Mouse (Mus musculus) limb, embryonic 13.5 days (tissue): ENCODE data around the gene Stc2. TPM values are rescaled to one million over a fixed set of nuclear protein-coding genes. Genes with fewer than 3 reads are reported as not detected.

ENCODE experiments used
- ATAC-seq: fragments of 200-750 bp; cut with Nextera tagmentation; 2 replicates; pipeline ENCODE4 v1.8.0; 2017; ENCODE audit warnings: low read depth, moderate number of reproducible peaks, moderate TSS enrichment; ENCODE audit not compliant: low FRiP score
- H3K27ac ChIP-seq: fragments of 300-500 bp; sonication (generic); 2 replicates; pipeline ENCODE4 v1.5.1; 2015; ENCODE audit warnings: inconsistent platforms, mild to moderate bottlenecking, moderate library complexity
- H3K27me3 ChIP-seq: fragments of 300-500 bp; sonication (generic); 2 replicates; pipeline ENCODE4 v1.6.1; 2015; ENCODE audit warnings: mild to moderate bottlenecking, inconsistent platforms
- H3K36me3 ChIP-seq: fragments of 300-500 bp; sonication (generic); 2 replicates; pipeline ENCODE4 v1.6.1; 2015; ENCODE audit warnings: inconsistent platforms, mild to moderate bottlenecking, moderate library complexity
- H3K4me1 ChIP-seq: fragments of 300-500 bp; sonication (generic); 2 replicates; pipeline ENCODE4 v1.6.1; 2015; ENCODE audit warnings: inconsistent platforms
- H3K4me2 ChIP-seq: fragments of 300-500 bp; sonication (generic); replicated peaks from 2 replicates; pipeline ENCODE4 v1.6.1; 2015; ENCODE audit warnings: inconsistent platforms, mild to moderate bottlenecking, moderate library complexity
- H3K4me3 ChIP-seq: fragments of 300-500 bp; sonication (generic); 2 replicates; pipeline ENCODE4 v1.5.1; 2015; ENCODE audit warnings: moderate library complexity, mild to moderate bottlenecking, inconsistent platforms
- H3K9ac ChIP-seq: fragments of 300-500 bp; sonication (generic); 2 replicates; pipeline ENCODE4 v1.6.1; 2015; ENCODE audit warnings: mild to moderate bottlenecking, inconsistent platforms
- H3K9me3 ChIP-seq: fragments of 300-500 bp; sonication (generic); 2 replicates; pipeline ENCODE4 v1.6.1; 2016; ENCODE audit warnings: inconsistent platforms
- WGBS: fragments of 180-500 bp; shearing (Covaris S2); methylation state at CpG from one replicate; pipeline ENCODE4 v1.1.7; 2015; 5-methylcytosine and 5-hydroxymethylcytosine counted together
- polyA plus RNA-seq: library from polyadenylated mRNA; unstranded; fragments of >200 nt; fragmentation: Nextera tagmentation; extraction: Ambion mirVana; gene quantifications from 2 replicates; pipeline ENCODE4 v1.2.1, GENCODE M21; 2015

Stc2 gene
- polyA plus RNA-seq: 2.2 and 2.5 TPM in 2 replicates

GRCm38 (mm10) chr11:31369648-31370286, at the start of gene Stc2:
Gene Stc2 (minus strand): TSS chr11:31370074.
- Histone ChIP-seq H3K4me3 (peak within 1 kb of the TSS; percentile 57), H3K36me3 (no peaks in the 10 kb centered on the region), H3K9me3 (no peaks in the 10 kb centered on the region; the same call in 1 of the 2 replicates), H3K9ac (peak within 1 kb of the TSS; percentile 61), H3K27me3 (peaks cover 81% of the 10 kb centered on the region), H3K27ac (no peak within 1 kb of the TSS), H3K4me2 (peak within 1 kb of the TSS; percentile 99), H3K4me1 (peaks cover 30% of the 10 kb centered on the region)
- WGBS: under 1% methylated on average over 51 of the region's 51 CpGs
- peak; percentile 86 for ATAC-seq

- H3K4me2 ChIP-seq: no peak overlapping the region
- H3K27me3 ChIP-seq: no peaks in the 10 kb centered on the region
- H3K9ac ChIP-seq: no peak overlapping the region
- no peak overlapping the region for H3K27ac ChIP-seq
- WGBS: 68% methylated on average over 5 of the region's 5 CpGs
- no peaks in the 10 kb centered on the region for H3K36me3 ChIP-seq
- no peak for ATAC-seq
- no peaks in the 10 kb centered on the region for H3K4me1 ChIP-seq
- H3K4me3 ChIP-seq: no peak overlapping the region
- H3K9me3 ChIP-seq: no peaks in the 10 kb centered on the region
Measured at GRCm38 (mm10) chr11:31417071-31417470, 47.2 kb upstream of the Stc2 start.

- no peak overlapping the region for H3K4me3 ChIP-seq
- H3K27me3 ChIP-seq: no peaks in the 10 kb centered on the region
- no peaks in the 10 kb centered on the region for H3K4me1 ChIP-seq
- no peak overlapping the region for H3K4me2 ChIP-seq
- no peak overlapping the region for H3K27ac ChIP-seq
- H3K36me3 ChIP-seq: no peaks in the 10 kb centered on the region
- 73% methylated on average over 3 of the region's 3 CpGs for WGBS
- no peaks in the 10 kb centered on the region for H3K9me3 ChIP-seq
- no peak for ATAC-seq
- no peak overlapping the region for H3K9ac ChIP-seq
Measured at GRCm38 (mm10) chr11:31412376-31412775, 42.5 kb upstream of the Stc2 start.

GRCm38 (mm10) chr11:31406736-31407135, 36.9 kb upstream of the Stc2 start:
- H3K36me3 ChIP-seq: no peaks in the 10 kb centered on the region
- no peak; the same call in 1 of the 2 replicates for ATAC-seq
- no peak overlapping the region for H3K4me3 ChIP-seq
- no peak overlapping the region for H3K27ac ChIP-seq
- no peaks in the 10 kb centered on the region for H3K27me3 ChIP-seq
- H3K9ac ChIP-seq: no peak overlapping the region
- H3K4me2 ChIP-seq: no peak overlapping the region
- no peaks in the 10 kb centered on the region for H3K4me1 ChIP-seq
- WGBS: 83% methylated on average over 1 of the region's 1 CpGs
- no peaks in the 10 kb centered on the region for H3K9me3 ChIP-seq

GRCm38 (mm10) chr11:31403080-31403479, 33.2 kb upstream of the Stc2 start:
- no peak overlapping the region for H3K9ac ChIP-seq
- no peaks in the 10 kb centered on the region for H3K36me3 ChIP-seq
- H3K4me3 ChIP-seq: no peak overlapping the region
- no peaks in the 10 kb centered on the region for H3K9me3 ChIP-seq
- H3K27ac ChIP-seq: no peak overlapping the region
- no peaks in the 10 kb centered on the region for H3K4me1 ChIP-seq
- no peak for ATAC-seq
- H3K4me2 ChIP-seq: no peak overlapping the region
- H3K27me3 ChIP-seq: no peaks in the 10 kb centered on the region
- 92% methylated on average over 1 of the region's 1 CpGs for WGBS

- H3K9ac ChIP-seq: no peak overlapping the region
- no peak for ATAC-seq
- no peaks in the 10 kb centered on the region for H3K27me3 ChIP-seq
- no peaks in the 10 kb centered on the region for H3K36me3 ChIP-seq
- H3K9me3 ChIP-seq: no peaks in the 10 kb centered on the region
- no peak overlapping the region for H3K4me3 ChIP-seq
- no peak overlapping the region for H3K4me2 ChIP-seq
- H3K27ac ChIP-seq: no peak overlapping the region
- WGBS: 56% methylated on average over 2 of the region's 2 CpGs
- 0 out of 2 replicates have a peak, but pooled peaks cover 2% of the 10 kb centered on the region for H3K4me1 ChIP-seq
Measured at GRCm38 (mm10) chr11:31398604-31399003, 28.7 kb upstream of the Stc2 start.

- no peak for ATAC-seq
- H3K4me1 ChIP-seq: 0 out of 2 replicates have a peak, but pooled peaks cover 2% of the 10 kb centered on the region
- H3K4me2 ChIP-seq: no peak overlapping the region
- no peak overlapping the region for H3K27ac ChIP-seq
- H3K9ac ChIP-seq: no peak overlapping the region
- 51% methylated on average over 6 of the region's 6 CpGs for WGBS
- H3K9me3 ChIP-seq: no peaks in the 10 kb centered on the region
- no peak overlapping the region for H3K4me3 ChIP-seq
- no peaks in the 10 kb centered on the region for H3K36me3 ChIP-seq
- no peaks in the 10 kb centered on the region for H3K27me3 ChIP-seq
Measured at GRCm38 (mm10) chr11:31396638-31397417, 27.0 kb upstream of the Stc2 start.

GRCm38 (mm10) chr11:31394026-31394425, 24.2 kb upstream of the Stc2 start:
- H3K27ac ChIP-seq: no peak overlapping the region
- no peak overlapping the region for H3K4me3 ChIP-seq
- no peaks in the 10 kb centered on the region for H3K27me3 ChIP-seq
- WGBS: 68% methylated on average over 6 of the region's 6 CpGs
- 0 out of 2 replicates have a peak, but pooled peaks cover 2% of the 10 kb centered on the region for H3K4me1 ChIP-seq
- H3K9ac ChIP-seq: no peak overlapping the region
- no peak overlapping the region for H3K4me2 ChIP-seq
- ATAC-seq: no peak
- no peaks in the 10 kb centered on the region for H3K9me3 ChIP-seq
- H3K36me3 ChIP-seq: no peaks in the 10 kb centered on the region

GRCm38 (mm10) chr11:31392340-31392739, 22.5 kb upstream of the Stc2 start:
- no peaks in the 10 kb centered on the region for H3K27me3 ChIP-seq
- no peak overlapping the region for H3K27ac ChIP-seq
- 73% methylated on average over 5 of the region's 5 CpGs for WGBS
- no peak overlapping the region for H3K9ac ChIP-seq
- no peaks in the 10 kb centered on the region for H3K9me3 ChIP-seq
- no peak overlapping the region for H3K4me3 ChIP-seq
- H3K4me1 ChIP-seq: 0 out of 2 replicates have a peak, but pooled peaks cover 2% of the 10 kb centered on the region
- no peak for ATAC-seq
- no peak overlapping the region for H3K4me2 ChIP-seq
- no peaks in the 10 kb centered on the region for H3K36me3 ChIP-seq

- Histone ChIP-seq H3K4me2 (no peak overlapping the region), H3K36me3 (no peaks in the 10 kb centered on the region), H3K27ac (no peak overlapping the region), H3K4me1 (peaks cover 2% of the 10 kb centered on the region; the same call in 1 of the 2 replicates), H3K9ac (no peak overlapping the region), H3K4me3 (no peak overlapping the region), H3K27me3 (no peaks in the 10 kb centered on the region), H3K9me3 (no peaks in the 10 kb centered on the region)
- no peak for ATAC-seq
- WGBS: 66% methylated on average over 4 of the region's 4 CpGs
Measured at GRCm38 (mm10) chr11:31388890-31389289, 19.0 kb upstream of the Stc2 start.

GRCm38 (mm10) chr11:31387526-31387925, 17.7 kb upstream of the Stc2 start:
- H3K9ac ChIP-seq: no peak overlapping the region
- H3K27me3 ChIP-seq: no peaks in the 10 kb centered on the region
- no peaks in the 10 kb centered on the region for H3K36me3 ChIP-seq
- H3K27ac ChIP-seq: no peak overlapping the region
- H3K4me1 ChIP-seq: peaks cover 3% of the 10 kb centered on the region; the same call in 1 of the 2 replicates
- H3K4me2 ChIP-seq: no peak overlapping the region
- no peak for ATAC-seq
- H3K9me3 ChIP-seq: no peaks in the 10 kb centered on the region
- H3K4me3 ChIP-seq: no peak overlapping the region
- WGBS: 83% methylated on average over 5 of the region's 5 CpGs

GRCm38 (mm10) chr11:31386571-31386970, 16.7 kb upstream of the Stc2 start:
- WGBS: 40% methylated on average over 3 of the region's 3 CpGs
- H3K27me3 ChIP-seq: no peaks in the 10 kb centered on the region
- no peak for ATAC-seq

More at GRCm38 (mm10) chr11:31386571-31386970, 16.7 kb upstream of the Stc2 start:
- H3K4me2 ChIP-seq: no peak overlapping the region
- no peak overlapping the region for H3K4me3 ChIP-seq
- H3K9ac ChIP-seq: no peak overlapping the region
- H3K9me3 ChIP-seq: no peaks in the 10 kb centered on the region
- H3K27ac ChIP-seq: no peak overlapping the region
- peaks cover 12% of the 10 kb centered on the region; the same call in 1 of the 2 replicates for H3K4me1 ChIP-seq
- no peaks in the 10 kb centered on the region for H3K36me3 ChIP-seq
